Mouse (Mus musculus) gastrocnemius, postnatal 36 days (tissue): ENCODE data around the gene Tln2. TPM values are rescaled to one million over a fixed set of nuclear protein-coding genes. Genes with fewer than 3 reads are reported as not detected.
A peak's percentile ranks its signal among the peaks of the same experiment; 100 is the strongest.
"Not testable (repeated sequence)": the region's sequence is repeated elsewhere in the genome, so short reads cannot be mapped to it uniquely, and the experiment has no call there.

Experiments used
- DNase-seq, 2 experiments: peaks; one replicate each; pipeline ENCODE4 v3.0.0; 2022
- intact Hi-C: fragments of 180-260 bp; cut with DNase I; formaldehyde crosslinking; loops from one replicate; pipeline ENCODE4 v1.15.1; 2025
- total RNA-seq, 2 experiments: library from RNA; stranded (reverse); gene quantifications; 2 replicates each; pipeline ENCODE4 v1.2.3; 2021

The Tln2 gene
- total RNA-seq, 2 experiments from 2014 or later: 88.5 to 96.5 TPM

DNA sequence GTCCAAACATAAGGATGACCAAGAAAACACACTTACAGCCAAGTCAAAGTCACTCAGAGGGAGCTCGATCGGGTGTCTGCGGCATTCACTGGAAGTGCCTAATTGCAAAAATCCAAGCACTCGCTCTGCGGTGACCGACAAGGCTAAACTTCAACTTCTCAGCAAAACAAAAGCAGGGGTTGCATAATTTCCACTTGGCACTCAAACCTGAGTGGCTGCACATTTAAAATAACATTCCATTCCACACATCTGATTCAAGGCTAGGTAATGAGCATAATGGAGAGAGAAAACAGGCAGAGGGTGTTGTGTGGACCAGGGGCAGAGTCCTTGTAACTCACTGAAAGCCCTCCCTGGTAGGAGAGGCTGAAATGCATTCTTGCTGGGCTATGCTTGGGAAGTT lies 260.3 kb downstream of the Tln2 start:
- no peak for DNase-seq
- intact Hi-C loops: no loop called here

DNA sequence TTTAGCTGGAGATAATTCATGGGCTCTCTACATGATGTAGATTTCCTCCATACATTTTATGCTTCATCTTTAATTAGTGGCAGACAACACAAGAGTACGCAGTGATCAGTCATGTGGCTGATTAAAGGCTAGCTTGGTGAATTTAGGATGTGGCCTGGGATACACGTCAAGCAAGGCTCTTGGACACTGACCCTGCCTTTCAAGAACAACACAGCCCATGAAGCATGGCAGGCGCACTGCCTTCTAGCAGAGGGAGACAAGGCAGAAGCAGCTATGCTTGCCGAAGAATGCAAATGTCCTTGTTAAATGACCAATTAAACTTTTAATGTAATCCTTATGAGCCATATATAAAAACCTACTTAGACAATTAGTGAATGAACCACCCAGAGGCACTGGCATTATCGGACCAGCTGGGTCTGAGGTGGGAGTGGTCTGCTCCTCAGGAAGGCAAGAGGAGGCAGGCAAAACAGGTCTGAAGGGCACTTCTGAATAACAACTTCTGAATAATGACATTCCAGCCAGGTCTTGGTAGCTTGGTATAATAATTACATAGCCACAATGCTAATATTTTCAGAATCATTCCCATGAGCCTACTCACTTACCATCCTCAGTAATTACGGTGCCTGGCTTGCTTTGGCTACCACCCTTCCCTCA lies 262.1 kb downstream of the Tln2 start:
- intact Hi-C loops: no loop called here
- no peak for DNase-seq

DNA sequence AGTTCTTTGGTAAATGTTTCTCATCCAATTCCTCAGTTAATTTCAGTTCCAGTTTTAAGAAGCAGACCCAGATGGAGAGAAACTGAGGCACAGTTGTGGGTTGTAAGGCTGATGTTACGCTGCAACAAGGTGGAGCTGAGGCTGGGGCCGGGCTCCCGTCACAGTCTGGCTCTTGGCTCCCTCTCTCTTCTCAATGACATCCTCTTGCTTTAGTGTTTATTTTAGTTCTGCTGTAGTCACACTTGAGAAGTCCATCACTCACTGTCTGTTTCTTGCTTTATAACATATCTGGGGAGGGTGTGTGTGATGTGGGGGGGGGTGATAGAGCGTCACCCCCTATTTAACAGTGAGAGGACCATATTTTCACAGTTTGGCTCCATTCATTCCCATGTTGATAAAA lies 272.0 kb downstream of the Tln2 start:
- intact Hi-C loops: no loop called here
- no peak for DNase-seq

DNA sequence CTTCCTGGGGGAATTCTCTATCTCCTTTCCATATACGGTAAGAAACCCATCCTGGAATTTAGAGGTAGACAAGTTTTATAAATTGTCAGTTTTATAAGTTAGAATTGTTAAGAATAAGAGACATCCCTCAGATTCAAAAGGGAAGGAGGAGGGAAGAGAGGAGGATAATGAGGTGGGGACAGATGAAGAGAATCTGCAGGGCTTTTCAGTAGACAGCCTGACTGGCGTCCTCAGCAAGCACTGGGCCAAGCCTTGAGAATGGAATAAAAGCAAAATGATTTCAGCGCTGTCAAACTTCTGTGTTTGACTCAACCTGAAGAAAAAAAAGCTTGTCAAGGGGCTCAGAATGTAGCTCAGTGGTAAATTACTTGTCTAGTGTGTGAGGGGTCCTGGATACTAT lies 272.7 kb downstream of the Tln2 start:
- intact Hi-C loops: no loop called here
- no peak for DNase-seq

DNA sequence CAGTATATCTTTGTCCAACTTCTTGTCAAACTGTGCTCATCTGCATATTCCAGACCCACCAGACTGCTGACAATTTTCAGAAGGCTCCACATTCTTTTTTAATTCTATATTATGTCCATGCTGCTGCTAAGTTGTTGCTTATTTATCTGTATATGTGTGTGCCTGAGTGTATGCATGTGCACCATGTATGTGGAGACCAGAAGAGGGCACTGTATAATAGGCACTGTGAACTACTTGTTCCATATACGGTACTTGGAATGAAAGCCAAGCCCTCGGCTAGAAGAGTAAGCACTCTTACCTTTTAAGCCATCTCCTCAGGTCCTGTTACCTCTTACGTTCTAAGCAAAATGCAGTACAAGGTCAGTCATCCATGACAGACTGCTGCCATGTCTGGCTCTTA lies 274.0 kb downstream of the Tln2 start:
- intact Hi-C loops: no loop called here

DNA sequence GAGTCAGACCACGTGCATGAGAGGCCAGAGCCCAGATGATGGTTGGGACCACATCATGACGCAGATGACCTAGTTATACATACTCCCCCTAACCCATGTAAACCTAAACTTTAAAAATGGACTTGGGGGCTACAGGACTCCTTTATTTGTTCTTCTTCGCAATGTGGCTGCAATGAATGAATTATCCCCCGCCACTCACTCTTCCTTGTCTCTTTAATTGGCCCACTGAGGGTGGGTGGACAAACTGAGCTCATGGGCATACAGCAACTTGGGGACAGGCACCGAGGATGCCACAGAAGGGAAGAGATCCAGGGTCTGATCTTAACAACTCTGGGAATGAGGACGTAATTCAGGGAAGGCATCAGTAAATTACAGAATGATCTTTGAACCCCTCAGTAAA lies 277.7 kb downstream of the Tln2 start:
- DNase-seq: no peak
- intact Hi-C loops: no loop called here

More for the DNA sequence above, 274.0 kb downstream of the Tln2 start:
- no peak for DNase-seq

DNA sequence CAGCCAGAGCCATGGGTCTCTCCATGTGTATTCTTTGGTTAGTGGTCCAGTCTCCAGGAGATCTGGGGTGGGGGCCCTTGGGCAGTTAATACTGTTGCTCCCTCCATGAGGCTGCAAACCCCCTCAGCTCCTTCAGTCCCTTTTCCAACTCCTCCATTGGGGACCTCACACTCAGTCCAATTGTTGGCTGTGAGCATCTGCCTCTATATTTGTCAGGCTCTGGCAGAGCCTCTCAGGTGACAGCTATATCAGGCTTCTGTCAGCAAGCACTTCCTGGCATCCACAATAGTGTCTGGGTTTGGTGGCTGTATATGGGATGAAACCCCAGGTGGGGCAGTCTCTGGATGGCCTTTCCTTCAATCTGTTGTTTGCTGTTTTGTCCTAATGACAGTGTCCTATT lies 279.2 kb downstream of the Tln2 start:
- intact Hi-C loops, DNase-seq: not testable (repeated sequence)

DNA sequence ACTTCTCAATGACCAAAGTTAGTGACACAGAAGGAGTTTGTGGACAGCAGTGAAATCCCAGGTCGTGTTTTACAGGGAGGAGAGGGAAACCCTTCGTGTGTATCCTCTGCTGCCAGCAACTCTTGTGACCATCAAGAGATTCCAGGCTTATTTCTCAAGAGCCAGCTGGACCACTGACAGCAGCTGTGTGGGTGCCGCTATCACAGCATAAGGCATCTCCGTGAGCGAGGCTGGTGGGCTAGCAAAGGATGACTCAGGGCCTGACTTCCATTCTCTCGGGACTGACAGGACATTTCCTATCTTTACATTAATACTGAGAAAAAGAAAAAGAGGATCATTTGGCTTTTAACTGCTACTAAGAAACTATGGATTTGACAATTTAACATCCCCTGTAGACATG lies 283.1 kb downstream of the Tln2 start:
- DNase-seq: no peak
- intact Hi-C loops: no loop called here

DNA sequence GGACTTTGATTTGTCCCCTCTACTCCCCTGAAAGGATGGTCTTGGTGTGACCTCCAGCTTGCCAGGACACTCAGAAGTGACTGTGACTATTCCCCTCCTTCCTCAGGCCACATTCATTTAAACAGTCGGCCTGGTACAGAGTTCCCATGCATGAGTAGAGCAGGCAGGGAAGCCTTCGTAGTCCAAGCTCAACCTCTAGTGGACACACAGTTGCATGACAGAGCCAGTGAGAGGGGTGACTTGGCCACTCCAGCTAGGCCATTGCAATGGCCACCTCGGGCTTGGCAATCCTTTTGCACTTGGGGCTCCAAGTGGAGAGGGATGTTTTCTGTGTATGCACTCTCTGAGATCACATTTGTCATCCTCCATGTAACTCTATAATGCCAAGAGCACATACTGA lies 285.2 kb downstream of the Tln2 start:
- DNase-seq: no peak
- intact Hi-C loops: loop anchor here (2.0 kb wide), 1 partner anchor 273 kb away; no protein-coding TSS in a partner anchor

DNA sequence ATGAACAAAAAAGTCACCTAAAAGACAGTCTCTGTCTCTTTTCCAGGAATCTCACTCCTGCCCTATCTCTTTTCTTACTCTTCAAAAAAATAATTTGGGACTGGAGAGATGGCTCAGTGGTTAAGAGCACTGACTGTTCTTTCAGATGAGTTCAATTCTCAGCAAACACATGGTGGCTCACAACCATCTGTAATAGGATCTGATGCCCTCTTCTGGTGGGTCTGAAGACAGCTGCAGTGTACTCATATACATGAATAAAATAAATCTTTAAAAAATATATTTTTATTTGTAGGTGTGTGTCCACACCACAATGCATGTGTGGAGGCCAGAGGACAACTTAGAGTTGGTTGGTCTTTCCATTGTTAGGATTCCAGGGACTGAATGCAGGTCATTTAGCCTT lies 286.1 kb downstream of the Tln2 start:
- DNase-seq: no peak
- intact Hi-C loops: loop anchor here (2.0 kb wide), 1 partner anchor 53 kb away; no protein-coding TSS in a partner anchor

DNA sequence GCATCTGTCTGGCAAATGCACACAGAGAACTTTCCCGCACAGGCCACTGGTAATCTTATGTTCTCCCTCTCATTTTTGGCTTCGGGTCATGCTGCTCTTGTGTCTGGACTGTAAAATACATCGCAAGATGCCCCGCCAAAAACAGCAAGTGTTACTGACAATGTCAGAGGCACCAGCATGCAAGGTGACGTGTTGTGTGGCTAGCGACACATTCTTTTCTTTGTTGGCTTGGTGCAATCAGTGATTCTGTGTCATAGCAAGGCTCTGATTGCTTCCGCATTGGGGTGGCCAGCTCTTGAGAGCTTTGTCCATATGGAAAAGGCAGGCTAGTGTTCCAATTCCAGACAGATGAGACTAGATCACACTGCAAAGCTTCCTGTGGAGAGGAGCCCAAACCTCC lies 288.8 kb downstream of the Tln2 start:
- no peak for DNase-seq
- intact Hi-C loops: no loop called here

DNA sequence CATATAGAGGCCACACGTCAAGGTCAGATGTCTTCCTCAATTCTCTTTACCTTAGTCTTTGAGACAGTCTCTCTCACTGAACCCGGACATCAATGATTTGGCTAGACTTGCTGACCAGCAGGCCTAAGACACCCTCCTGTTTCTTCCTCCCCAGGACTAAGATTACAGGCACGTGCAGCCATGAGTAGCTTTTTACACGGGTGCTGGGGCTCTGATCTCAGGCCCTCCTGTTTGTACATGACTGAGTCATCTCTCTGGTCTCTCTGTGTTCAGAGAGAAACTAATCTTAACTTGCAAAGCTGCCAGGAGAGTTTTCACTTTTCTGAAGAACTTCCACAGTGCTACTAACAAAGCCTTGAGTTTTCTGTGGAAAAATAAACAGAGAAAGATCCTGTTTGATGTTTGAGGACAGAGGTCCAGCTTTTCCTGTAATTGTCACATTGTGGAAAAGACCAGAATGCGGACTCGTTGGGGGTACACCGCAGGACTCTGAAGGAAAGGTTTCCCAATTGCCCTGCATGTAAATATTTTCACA lies 289.4 kb downstream of the Tln2 start:
- DNase-seq: no peak
- intact Hi-C loops: no loop called here

DNA sequence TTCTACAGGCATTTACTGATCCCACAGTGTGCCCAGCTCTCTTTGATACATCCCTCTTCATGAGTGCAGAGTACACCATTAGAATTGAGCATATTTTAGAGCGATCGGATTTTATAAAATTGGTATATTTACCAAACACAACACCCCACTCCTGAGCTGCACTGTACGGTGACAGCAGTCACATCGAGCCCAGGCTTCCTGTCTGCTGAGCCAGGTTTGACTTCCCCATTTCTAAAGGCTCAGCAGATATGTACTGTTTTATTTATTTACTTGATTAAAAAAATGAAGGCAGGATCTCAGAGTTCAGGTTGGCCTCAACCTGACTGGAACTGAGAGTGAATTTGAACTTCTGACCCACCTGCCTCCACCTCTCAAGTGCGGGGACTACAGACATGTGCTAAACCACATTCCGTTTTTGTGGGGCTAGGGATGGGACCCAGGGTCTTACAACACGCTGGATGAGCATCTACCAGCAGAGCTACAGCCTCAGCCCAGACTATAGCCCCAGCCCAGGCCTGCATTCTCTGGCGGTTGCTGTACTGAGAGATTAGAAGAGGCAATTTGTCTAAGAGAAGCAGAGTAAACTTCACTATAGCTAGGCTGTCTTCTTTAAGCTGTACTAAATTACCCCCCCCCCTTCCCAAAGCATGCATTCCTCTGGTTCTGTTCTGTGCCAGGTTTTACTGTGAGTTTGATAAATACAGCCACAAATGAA lies 292.1 kb downstream of the Tln2 start:
- intact Hi-C loops: no loop called here
- DNase-seq: no peak

DNA sequence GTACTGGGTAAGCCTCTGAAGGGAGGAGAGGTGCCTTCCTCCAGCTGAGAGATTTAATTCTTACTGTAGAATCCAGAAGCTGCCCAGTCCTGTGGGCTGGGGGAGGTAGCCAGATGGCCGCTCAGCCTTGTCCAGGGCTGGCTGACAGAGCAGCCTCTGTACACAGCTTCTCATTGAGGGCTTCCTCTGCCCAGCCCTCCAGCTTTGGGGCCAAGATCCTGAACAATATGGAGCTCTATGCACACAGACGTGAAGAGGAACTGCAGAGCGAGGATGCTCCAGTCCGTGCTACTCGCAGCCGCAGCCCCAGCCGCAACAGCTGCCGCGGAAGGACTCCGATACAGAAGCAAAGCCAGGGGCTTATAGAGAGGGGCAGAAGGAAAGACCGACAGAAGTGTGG lies 294.0 kb downstream of the Tln2 start:
- intact Hi-C loops: no loop called here
- DNase-seq: no peak

DNA sequence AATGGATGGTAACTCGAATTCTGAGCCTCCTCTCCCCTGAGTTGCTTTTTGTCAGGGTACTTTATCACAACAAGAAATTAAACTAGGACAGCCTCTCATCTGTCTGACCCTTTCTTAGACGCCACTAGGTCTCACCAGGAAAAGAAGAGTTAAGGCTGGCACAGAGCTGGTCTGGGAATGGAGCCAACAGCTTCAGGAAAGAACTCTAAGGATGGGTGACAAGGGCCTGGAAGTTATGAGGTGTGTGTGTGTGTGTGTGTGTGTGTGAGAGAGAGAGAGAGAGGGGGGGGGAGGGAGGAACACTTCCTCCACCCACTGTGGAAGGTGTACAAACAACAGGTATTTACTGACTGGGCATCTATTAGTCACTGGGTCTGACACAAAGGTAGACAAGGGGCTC lies 294.6 kb downstream of the Tln2 start:
- DNase-seq: no peak
- intact Hi-C loops: no loop called here

DNA sequence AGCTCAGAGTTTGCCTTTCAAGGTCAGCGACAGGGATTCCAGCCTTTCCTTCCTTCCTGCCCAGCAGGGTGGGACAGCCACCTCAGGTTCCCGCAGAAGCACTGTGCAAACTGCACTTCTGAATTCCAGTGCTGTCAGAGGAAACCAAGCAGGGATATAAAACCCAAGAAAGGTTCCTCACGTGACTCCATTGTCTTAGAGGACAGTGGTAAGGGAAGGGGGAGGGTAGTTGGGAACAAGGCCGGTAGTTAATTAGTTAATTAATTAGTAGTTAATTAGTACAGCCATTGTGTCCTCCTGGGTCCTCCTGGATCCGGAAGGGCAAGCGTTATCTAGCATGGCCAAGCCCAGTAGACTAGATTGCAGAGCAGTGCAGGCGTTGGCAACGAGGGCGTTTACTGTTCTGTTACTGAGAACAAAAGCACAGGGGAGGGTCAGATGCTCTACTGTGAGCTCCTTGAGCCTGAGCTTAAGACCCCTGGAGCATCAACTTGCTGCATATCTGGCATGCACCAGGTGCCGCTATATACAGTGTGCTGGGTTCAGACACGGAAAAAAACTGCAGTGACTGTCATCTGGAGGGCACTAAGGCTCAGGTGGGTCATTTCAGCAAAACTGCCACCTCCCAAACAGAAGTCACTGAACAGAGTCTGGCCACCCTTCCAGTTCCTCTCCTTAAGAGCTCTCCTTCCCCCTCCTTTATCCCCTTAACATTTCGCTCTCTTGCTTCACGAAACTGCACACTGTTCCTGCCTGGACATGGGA lies 298.5 kb downstream of the Tln2 start:
- DNase-seq: no peak
- intact Hi-C loops: no loop called here

DNA sequence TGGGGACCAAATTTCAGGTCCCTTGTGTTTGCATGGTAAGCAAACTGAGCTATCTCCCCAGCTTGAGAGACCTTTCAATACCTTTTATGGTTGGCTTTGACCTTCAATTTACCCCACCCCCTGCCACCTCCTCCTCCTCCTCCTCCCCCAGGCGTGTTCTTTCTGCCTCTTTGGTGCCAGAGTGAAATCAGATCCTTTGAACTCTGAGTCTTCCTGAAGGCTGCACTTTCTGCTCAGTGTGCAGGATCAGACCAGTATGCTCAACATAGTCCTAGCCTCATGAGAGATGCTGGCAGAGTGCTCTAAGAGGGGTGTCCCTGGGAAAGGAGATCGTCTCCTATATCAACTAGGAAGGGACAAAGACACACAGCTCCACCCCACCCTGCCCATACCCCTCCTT lies 309.4 kb downstream of the Tln2 start:
- peak in 1 of 2 experiments; percentile 22 for DNase-seq
- intact Hi-C loops: no loop called here

DNA sequence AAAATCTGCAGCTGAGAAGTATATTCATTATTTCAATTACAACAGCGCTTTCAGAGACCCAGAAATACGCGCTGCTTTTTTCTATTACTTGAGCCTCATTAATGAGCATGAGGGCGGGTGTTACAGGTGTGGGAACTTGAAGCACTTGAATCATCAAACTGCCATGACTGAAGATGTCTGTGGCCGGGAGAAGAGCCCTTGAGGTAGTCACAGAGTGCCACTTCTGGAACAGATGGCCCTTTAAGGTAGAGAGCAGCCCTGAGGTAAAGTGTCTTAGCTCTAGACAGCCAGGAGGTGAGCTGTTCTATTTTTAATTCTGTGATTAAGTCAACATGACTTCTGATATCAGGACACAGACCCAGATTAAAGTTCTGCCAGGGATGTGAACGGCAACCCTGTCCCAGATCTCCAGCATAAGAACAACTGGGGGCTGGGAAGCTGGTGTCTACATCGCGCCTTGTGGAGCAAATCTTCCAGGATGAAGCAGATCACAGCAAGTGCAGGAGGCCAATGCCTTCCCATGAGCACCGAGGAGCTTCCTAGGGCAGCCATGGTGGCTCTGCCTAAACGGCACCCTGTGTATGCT lies 312.0 kb downstream of the Tln2 start:
- intact Hi-C loops: no loop called here
- DNase-seq: no peak

DNA sequence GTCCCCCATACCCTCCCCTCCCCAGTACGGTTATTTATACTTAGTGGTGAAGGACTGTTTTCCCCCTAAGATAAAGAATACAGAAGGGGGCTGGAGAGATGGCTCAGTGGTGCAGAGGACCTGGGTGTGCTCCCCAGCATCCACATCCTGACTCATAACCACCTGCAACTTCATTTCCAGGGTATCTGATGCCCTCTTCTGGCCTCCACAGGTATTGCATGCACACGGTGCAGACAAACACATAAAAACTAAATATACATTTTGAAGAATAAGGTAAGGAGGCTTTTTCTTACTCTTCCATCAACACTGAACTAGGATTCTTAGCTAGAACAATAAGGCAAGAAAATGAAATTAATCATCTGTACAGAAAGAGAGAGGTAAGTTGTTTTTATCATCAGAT lies 314.2 kb downstream of the Tln2 start:
- intact Hi-C loops: no loop called here
- DNase-seq: no peak

DNA sequence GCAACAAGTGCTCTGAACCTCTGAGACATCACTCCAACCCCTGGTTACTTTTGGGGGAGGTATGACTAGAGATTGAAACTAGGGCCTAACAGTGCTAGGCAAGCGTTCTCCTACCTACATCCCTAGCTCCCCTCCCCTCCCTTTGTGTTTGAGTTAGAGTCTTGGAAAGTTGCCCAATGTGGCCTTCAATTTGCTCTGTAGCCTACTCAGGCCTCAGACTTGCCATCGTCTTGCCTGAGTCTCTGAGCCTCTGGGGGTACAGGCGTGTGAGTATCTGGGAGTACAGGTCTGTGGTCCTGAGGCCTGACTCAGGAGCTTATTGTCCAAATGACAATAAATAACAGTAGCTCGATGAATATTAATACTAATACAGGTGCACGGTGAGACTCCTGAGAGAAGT lies 317.8 kb downstream of the Tln2 start:
- DNase-seq: no peak
- intact Hi-C loops: no loop called here

DNA sequence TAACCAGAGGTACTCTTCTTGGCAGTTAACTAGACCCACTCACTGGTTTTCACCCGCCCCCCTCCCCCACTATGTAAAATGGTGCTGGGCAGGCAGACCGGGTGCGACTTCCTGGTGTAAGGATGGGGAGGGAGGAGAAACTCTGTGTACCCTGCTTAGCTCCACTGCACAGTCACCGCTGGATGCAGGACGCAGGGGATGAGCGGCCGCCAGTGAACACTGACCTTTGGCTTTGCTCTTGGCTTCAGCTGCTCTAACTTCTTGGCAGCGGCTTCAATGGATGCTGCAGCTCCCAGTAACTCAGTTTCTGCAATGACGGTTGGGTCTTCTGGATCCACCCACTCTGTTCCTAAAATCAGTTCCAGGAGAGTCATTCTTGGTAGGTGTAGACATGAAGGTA lies 319.0 kb downstream of the Tln2 start:
- intact Hi-C loops: no loop called here

More for the DNA sequence above, 319.0 kb downstream of the Tln2 start:
- peak; percentile 57 to 64 for DNase-seq
